Mouse (Mus musculus): ENCODE measurements at regions not wholly inside any gene's neighbourhood (a gene's known extent, or its start where the extent isn't known, plus 50 kb on each side); places are given as distances from the start of the nearest gene placed in this dataset.

DNA sequence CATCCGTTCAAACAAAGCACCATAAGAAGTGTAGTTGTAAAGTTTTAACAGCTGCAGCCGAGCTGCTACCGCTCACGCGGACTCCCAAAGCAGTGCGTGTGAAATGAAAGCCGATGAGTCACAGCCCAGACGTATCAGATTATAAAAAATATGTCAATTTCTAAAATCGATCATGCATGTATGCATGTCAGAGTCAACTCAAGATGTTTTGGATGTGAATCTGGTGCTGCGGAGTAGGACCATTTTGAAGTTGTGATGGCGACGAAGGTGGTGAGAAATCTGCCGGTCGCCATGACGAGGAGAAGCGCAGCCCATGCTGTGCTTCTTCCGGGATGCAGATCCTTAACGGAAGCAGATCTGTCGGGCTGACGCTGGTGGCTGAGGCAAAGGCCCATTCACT, 93.5 kb downstream of the Aldh8a1 start:
- no peaks in the 10 kb centered on the region for H3K9me3 ChIP-seq (replicated peaks; ENCODE audit: control insufficient read depth, low read length)
- no peak overlapping the region for H3K4me2 ChIP-seq
- no peak for ATAC-seq (replicated peaks; ENCODE audit: insufficient number of reproducible peaks, low FRiP score, low TSS enrichment)
- no peak overlapping the region for H3K9ac ChIP-seq (ENCODE audit: low read depth, low read length)
- H3K27ac ChIP-seq (ENCODE audit: low read depth, low read length): no peak overlapping the region
- WGBS (ENCODE audit: insufficient replicate concordance): 73% methylated on average over 20 of the region's 20 CpGs
- no peaks in the 10 kb centered on the region for H3K36me3 ChIP-seq (ENCODE audit: control insufficient read depth, insufficient read depth, low read length)
- H3K4me1 ChIP-seq (ENCODE audit: control insufficient read depth, insufficient read depth, low read length): no peaks in the 10 kb centered on the region
- H3K27me3 ChIP-seq (ENCODE audit: control insufficient read depth, insufficient read depth, low read length): no peaks in the 10 kb centered on the region
- no peak overlapping the region for H3K4me3 ChIP-seq (ENCODE audit: low read depth, low read length)

DNA sequence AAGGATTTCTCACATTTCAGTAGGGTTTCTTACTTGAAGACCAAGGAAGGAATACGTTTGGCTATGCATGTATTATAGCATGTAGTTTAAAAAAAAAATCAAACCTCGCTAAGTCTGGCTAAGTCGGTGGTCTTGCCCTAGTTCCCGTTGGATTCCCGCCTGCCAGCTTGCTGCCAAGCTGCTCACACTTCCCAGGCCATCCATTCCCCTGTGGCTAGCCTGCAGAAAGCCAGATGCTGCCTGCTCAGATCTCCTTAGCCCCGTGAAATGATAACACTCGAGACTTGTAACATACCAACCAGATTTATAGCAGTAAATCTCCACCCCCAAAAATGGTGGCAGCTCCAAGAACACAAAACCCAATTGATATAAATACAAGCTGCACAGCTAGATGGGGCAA, 97.2 kb downstream of the Aldh8a1 start:
- H3K27ac ChIP-seq (ENCODE audit: low read depth, low read length): no peak overlapping the region
- no peaks in the 10 kb centered on the region for H3K27me3 ChIP-seq (ENCODE audit: control insufficient read depth, insufficient read depth, low read length)
- H3K4me2 ChIP-seq: no peak overlapping the region
- H3K9ac ChIP-seq (ENCODE audit: low read depth, low read length): no peak overlapping the region
- H3K4me3 ChIP-seq (ENCODE audit: low read depth, low read length): no peak overlapping the region
- H3K9me3 ChIP-seq (replicated peaks; ENCODE audit: control insufficient read depth, low read length): no peaks in the 10 kb centered on the region
- ATAC-seq (replicated peaks; ENCODE audit: insufficient number of reproducible peaks, low FRiP score, low TSS enrichment): no peak
- H3K4me1 ChIP-seq (ENCODE audit: control insufficient read depth, insufficient read depth, low read length): no peaks in the 10 kb centered on the region
- H3K36me3 ChIP-seq (ENCODE audit: control insufficient read depth, insufficient read depth, low read length): no peaks in the 10 kb centered on the region
- 83% methylated on average over 7 of the region's 7 CpGs for WGBS (ENCODE audit: insufficient replicate concordance)

GRCm38 (mm10) chr10:21478004-21478403, 100.9 kb downstream of the Aldh8a1 start:
- H3K27me3 ChIP-seq (ENCODE audit: control insufficient read depth, insufficient read depth, low read length): no peaks in the 10 kb centered on the region
- 89% methylated on average over 3 of the region's 3 CpGs for WGBS (ENCODE audit: insufficient replicate concordance)

GRCm38 (mm10) chr10:21479403-21479802, 102.3 kb downstream of the Aldh8a1 start:
- no peak for ATAC-seq (replicated peaks; ENCODE audit: insufficient number of reproducible peaks, low FRiP score, low TSS enrichment)
- no peak overlapping the region for H3K9ac ChIP-seq (ENCODE audit: low read depth, low read length)
- H3K9me3 ChIP-seq (replicated peaks; ENCODE audit: control insufficient read depth, low read length): no peaks in the 10 kb centered on the region
- no peaks in the 10 kb centered on the region for H3K36me3 ChIP-seq (ENCODE audit: control insufficient read depth, insufficient read depth, low read length)
- no peaks in the 10 kb centered on the region for H3K4me1 ChIP-seq (ENCODE audit: control insufficient read depth, insufficient read depth, low read length)
- no peak overlapping the region for H3K27ac ChIP-seq (ENCODE audit: low read depth, low read length)
- 62% methylated on average over 3 of the region's 3 CpGs for WGBS (ENCODE audit: insufficient replicate concordance)
- H3K4me2 ChIP-seq: no peak overlapping the region
- H3K27me3 ChIP-seq (ENCODE audit: control insufficient read depth, insufficient read depth, low read length): no peaks in the 10 kb centered on the region
- no peak overlapping the region for H3K4me3 ChIP-seq (ENCODE audit: low read depth, low read length)

More at GRCm38 (mm10) chr10:21478004-21478403, 100.9 kb downstream of the Aldh8a1 start:
- no peaks in the 10 kb centered on the region for H3K9me3 ChIP-seq (replicated peaks; ENCODE audit: control insufficient read depth, low read length)
- no peak overlapping the region for H3K4me3 ChIP-seq (ENCODE audit: low read depth, low read length)
- no peak overlapping the region for H3K4me2 ChIP-seq
- no peak for ATAC-seq (replicated peaks; ENCODE audit: insufficient number of reproducible peaks, low FRiP score, low TSS enrichment)
- H3K27ac ChIP-seq (ENCODE audit: low read depth, low read length): no peak overlapping the region
- no peaks in the 10 kb centered on the region for H3K4me1 ChIP-seq (ENCODE audit: control insufficient read depth, insufficient read depth, low read length)
- H3K36me3 ChIP-seq (ENCODE audit: control insufficient read depth, insufficient read depth, low read length): no peaks in the 10 kb centered on the region
- no peak overlapping the region for H3K9ac ChIP-seq (ENCODE audit: low read depth, low read length)

DNA sequence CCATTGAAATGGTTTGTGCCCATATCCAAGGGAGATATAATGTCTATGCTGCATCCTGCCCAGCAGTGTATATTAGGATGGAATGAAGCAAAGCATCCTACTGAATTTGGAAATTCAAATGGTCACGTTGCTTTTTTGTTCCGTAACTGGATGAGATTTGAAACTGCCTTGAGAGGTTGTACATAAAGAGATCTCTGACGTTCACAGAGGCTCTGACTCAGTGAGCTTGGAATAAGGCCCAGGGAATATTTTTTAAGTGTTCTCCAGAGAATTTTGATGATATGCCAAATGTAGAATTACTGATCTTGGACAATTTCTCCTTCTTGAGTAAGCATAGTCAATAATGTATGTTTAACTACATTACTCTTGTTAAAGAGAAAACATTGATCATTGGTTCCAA, 104.2 kb downstream of the Aldh8a1 start:
- no peaks in the 10 kb centered on the region for H3K9me3 ChIP-seq (replicated peaks; ENCODE audit: control insufficient read depth, low read length)
- no peaks in the 10 kb centered on the region for H3K4me1 ChIP-seq (ENCODE audit: control insufficient read depth, insufficient read depth, low read length)
- no peak overlapping the region for H3K4me2 ChIP-seq
- no peak for ATAC-seq (replicated peaks; ENCODE audit: insufficient number of reproducible peaks, low FRiP score, low TSS enrichment)
- no peak overlapping the region for H3K4me3 ChIP-seq (ENCODE audit: low read depth, low read length)
- H3K27me3 ChIP-seq (ENCODE audit: control insufficient read depth, insufficient read depth, low read length): no peaks in the 10 kb centered on the region
- H3K36me3 ChIP-seq (ENCODE audit: control insufficient read depth, insufficient read depth, low read length): no peaks in the 10 kb centered on the region
- no peak overlapping the region for H3K27ac ChIP-seq (ENCODE audit: low read depth, low read length)
- WGBS (ENCODE audit: insufficient replicate concordance): 86% methylated on average over 3 of the region's 3 CpGs
- no peak overlapping the region for H3K9ac ChIP-seq (ENCODE audit: low read depth, low read length)

DNA sequence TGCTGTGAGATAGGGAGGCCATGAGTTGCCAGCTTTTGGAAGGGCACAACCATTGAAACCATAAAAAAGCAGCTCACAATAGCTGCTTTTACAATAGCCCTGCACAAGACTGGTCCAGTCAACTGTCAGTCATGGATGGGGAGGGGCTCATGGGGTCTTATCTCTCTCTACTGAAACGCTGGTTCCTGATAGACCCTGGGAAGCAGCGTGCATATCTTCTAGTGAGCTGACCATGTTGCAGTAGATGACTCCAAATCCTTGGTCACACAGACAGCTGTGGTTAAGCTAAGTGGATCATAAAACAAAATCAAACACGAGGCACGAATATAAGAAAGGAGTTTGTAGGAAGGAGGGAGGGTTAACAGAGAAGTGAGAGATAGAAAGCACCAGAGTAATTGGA, 105.0 kb downstream of the Aldh8a1 start:
- H3K36me3 ChIP-seq (ENCODE audit: control insufficient read depth, insufficient read depth, low read length): no peaks in the 10 kb centered on the region
- no peak overlapping the region for H3K9ac ChIP-seq (ENCODE audit: low read depth, low read length)
- 52% methylated on average over 4 of the region's 4 CpGs for WGBS (ENCODE audit: insufficient replicate concordance)
- no peak overlapping the region for H3K4me3 ChIP-seq (ENCODE audit: low read depth, low read length)
- H3K4me2 ChIP-seq: no peak overlapping the region
- H3K27me3 ChIP-seq (ENCODE audit: control insufficient read depth, insufficient read depth, low read length): no peaks in the 10 kb centered on the region
- no peak for ATAC-seq (replicated peaks; ENCODE audit: insufficient number of reproducible peaks, low FRiP score, low TSS enrichment)
- no peaks in the 10 kb centered on the region for H3K4me1 ChIP-seq (ENCODE audit: control insufficient read depth, insufficient read depth, low read length)
- H3K9me3 ChIP-seq (replicated peaks; ENCODE audit: control insufficient read depth, low read length): no peaks in the 10 kb centered on the region
- no peak overlapping the region for H3K27ac ChIP-seq (ENCODE audit: low read depth, low read length)

DNA sequence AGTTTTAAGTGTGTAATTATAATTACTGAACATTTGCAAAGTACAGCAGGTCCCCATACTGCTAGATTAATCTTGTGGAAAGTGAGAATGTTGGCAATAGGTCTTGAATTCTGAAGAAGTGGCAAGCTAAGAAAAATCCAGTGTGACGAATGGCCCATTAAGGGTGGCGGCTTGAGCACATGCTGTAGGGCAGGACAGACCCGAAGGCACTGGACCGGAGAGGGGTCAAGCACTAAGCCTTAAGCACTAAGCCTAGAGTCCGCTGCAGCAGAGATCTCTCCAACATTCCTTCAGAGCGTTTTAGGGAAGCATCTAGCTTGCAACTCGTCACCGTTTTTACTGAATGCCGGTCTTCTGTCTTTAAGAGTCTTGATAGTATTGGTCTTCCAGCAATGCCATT, 105.6 kb downstream of the Aldh8a1 start:
- no peak overlapping the region for H3K27ac ChIP-seq (ENCODE audit: low read depth, low read length)
- 80% methylated on average over 9 of the region's 9 CpGs for WGBS (ENCODE audit: insufficient replicate concordance)
- ATAC-seq (replicated peaks; ENCODE audit: insufficient number of reproducible peaks, low FRiP score, low TSS enrichment): no peak
- no peaks in the 10 kb centered on the region for H3K36me3 ChIP-seq (ENCODE audit: control insufficient read depth, insufficient read depth, low read length)
- H3K27me3 ChIP-seq (ENCODE audit: control insufficient read depth, insufficient read depth, low read length): no peaks in the 10 kb centered on the region
- H3K4me3 ChIP-seq (ENCODE audit: low read depth, low read length): no peak overlapping the region
- H3K9ac ChIP-seq (ENCODE audit: low read depth, low read length): no peak overlapping the region
- no peaks in the 10 kb centered on the region for H3K9me3 ChIP-seq (replicated peaks; ENCODE audit: control insufficient read depth, low read length)
- no peaks in the 10 kb centered on the region for H3K4me1 ChIP-seq (ENCODE audit: control insufficient read depth, insufficient read depth, low read length)
- H3K4me2 ChIP-seq: no peak overlapping the region

DNA sequence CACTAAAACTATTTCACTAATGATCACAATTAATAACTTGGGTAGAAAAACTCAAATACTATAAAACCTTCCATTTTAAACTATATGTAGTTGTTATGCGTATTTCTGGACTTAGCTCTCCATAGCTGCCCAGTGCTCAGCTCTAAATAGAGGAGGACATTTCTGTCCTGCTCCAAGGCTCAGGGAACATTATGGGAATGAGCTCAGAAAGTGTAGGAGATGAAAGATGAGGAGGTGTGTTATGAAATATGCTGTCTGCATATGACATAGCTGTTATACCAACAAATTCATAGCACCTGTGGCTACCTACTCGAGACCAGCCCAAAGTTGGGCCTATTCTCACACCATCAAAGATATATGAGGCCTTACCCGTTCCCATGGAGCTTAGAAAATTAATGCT, 106.3 kb downstream of the Aldh8a1 start:
- H3K36me3 ChIP-seq (ENCODE audit: control insufficient read depth, insufficient read depth, low read length): no peaks in the 10 kb centered on the region
- H3K4me2 ChIP-seq: no peak overlapping the region
- no peaks in the 10 kb centered on the region for H3K4me1 ChIP-seq (ENCODE audit: control insufficient read depth, insufficient read depth, low read length)
- WGBS (ENCODE audit: insufficient replicate concordance): 85% methylated on average over 3 of the region's 3 CpGs
- H3K27ac ChIP-seq (ENCODE audit: low read depth, low read length): no peak overlapping the region
- no peak overlapping the region for H3K4me3 ChIP-seq (ENCODE audit: low read depth, low read length)
- ATAC-seq (replicated peaks; ENCODE audit: insufficient number of reproducible peaks, low FRiP score, low TSS enrichment): no peak
- no peaks in the 10 kb centered on the region for H3K27me3 ChIP-seq (ENCODE audit: control insufficient read depth, insufficient read depth, low read length)
- no peak overlapping the region for H3K9ac ChIP-seq (ENCODE audit: low read depth, low read length)
- H3K9me3 ChIP-seq (replicated peaks; ENCODE audit: control insufficient read depth, low read length): no peaks in the 10 kb centered on the region

GRCm38 (mm10) chr10:21488374-21488930, 104.5 kb upstream of the 1700020N01Rik start:
- H3K27me3 ChIP-seq (ENCODE audit: control insufficient read depth, insufficient read depth, low read length): no peaks in the 10 kb centered on the region
- H3K4me3 ChIP-seq (ENCODE audit: low read depth, low read length): no peak overlapping the region
- no peak for ATAC-seq (replicated peaks; ENCODE audit: insufficient number of reproducible peaks, low FRiP score, low TSS enrichment)
- H3K36me3 ChIP-seq (ENCODE audit: control insufficient read depth, insufficient read depth, low read length): no peaks in the 10 kb centered on the region
- no peaks in the 10 kb centered on the region for H3K9me3 ChIP-seq (replicated peaks; ENCODE audit: control insufficient read depth, low read length)
- no peak overlapping the region for H3K27ac ChIP-seq (ENCODE audit: low read depth, low read length)
- H3K4me1 ChIP-seq (ENCODE audit: control insufficient read depth, insufficient read depth, low read length): no peaks in the 10 kb centered on the region
- H3K4me2 ChIP-seq: no peak overlapping the region
- WGBS (ENCODE audit: insufficient replicate concordance): 82% methylated on average over 7 of the region's 7 CpGs
- no peak overlapping the region for H3K9ac ChIP-seq (ENCODE audit: low read depth, low read length)
